Mouse (Mus musculus) cerebellum, adult 2 months (tissue): ENCODE measurements around the gene Alg9.

Experiments used
- CTCF ChIP-seq: fragments of 200-500 bp; IDR thresholded peaks from 2 replicates; pipeline ENCODE4 v1.5.1; 2011; ENCODE audit warnings: low read depth, mild to moderate bottlenecking, control low read depth, low read length, moderate library complexity, borderline replicate concordance; ENCODE audit not compliant: insufficient read depth
- POLR2A ChIP-seq: fragments of 200-500 bp; IDR thresholded peaks from 2 replicates; pipeline ENCODE4 v1.6.1; 2011; ENCODE audit warnings: low read length, control low read depth, borderline replicate concordance; ENCODE audit not compliant: insufficient read depth

DNA sequence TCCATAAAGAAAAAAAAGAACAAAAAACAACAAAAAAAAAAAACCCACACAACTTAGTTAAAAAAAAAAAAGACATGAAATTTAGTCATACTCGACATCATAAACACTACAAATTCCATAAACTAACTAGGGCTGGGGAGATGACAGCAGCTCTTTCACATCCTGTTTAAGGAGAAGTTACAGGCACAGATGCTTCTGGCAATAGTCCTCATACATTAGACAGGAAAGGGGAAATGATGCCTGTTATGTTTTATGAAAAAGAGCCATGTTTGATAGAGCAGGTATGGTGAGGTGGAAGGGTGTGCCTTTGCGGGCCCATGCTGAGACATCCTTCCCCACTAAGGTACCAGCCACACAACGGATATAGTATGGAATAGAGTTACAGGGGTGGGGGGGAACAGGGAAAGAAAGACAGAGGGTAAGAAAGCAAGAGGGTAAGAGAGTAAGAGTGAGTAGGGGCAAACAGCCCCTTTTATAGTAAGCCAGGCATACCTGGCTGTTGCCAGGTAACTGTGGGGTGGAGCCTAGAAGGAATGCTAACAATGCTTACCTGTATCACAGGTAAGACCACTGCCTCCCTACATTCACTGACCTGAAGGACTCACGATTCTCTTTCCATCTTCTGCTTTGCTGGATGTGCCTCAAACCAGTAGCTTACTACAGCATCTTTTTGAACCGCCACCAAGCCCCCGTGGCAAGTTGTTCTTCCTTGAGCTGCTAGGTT is 13.1 kb upstream of the Alg9 start:
- TF ChIP-seq CTCF (no peak), POLR2A (no peak)
